Mouse (Mus musculus) left cerebral cortex, adult 18-20 months (tissue): ENCODE measurements around the gene Rnf141. TPM values are rescaled to one million over a fixed set of nuclear protein-coding genes. Genes with fewer than 3 reads are reported as not detected.

ENCODE experiments used
- DNase-seq, 2 experiments: peaks; one replicate each; pipeline ENCODE4 v3.0.0; 2021 to 2022; ENCODE audit warnings: low spot score in 2 of 2, mixed read lengths in 1 of 2
- total RNA-seq, 2 experiments: library from RNA; stranded (reverse); gene quantifications; 2 replicates each; pipeline ENCODE4 v1.2.3; 2021

Gene Rnf141
- total RNA-seq, 2 experiments from 2014 or later, result 76.2 to 85.0 TPM

DNA sequence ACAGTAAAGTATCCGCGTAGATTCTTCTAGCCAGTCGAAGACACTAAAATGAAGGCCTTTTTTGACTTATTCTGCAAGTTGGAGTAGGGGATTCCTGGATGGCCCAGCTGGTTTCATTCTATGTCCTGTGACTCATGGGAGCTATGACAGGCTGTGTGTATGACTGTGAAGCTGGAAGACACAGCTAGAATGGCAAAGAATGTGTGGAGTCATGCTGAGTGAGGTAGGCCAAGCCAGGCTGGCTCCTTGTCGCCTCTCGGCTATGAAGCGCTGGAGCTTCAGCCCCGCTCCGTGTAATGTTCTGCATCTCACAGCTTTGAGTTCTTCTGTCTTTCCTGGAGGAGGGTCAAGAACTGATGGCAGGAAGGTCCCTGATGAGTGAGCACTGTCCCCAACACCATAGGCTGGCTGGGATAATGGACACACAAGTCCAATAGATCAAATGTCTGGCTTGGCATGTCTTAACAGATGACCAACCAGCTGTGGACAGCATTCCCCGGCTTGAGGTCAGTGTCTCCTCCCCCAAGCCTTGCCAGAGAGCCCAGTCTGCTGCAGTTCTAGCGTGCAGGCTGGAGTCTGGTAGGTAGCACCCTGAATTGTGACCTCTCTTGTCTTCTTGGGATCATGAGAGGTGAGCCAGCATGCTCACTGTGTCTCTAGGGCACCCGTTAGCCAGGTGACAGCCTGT lies 46.4 kb downstream of the Rnf141 start:
- no peak for DNase-seq

DNA sequence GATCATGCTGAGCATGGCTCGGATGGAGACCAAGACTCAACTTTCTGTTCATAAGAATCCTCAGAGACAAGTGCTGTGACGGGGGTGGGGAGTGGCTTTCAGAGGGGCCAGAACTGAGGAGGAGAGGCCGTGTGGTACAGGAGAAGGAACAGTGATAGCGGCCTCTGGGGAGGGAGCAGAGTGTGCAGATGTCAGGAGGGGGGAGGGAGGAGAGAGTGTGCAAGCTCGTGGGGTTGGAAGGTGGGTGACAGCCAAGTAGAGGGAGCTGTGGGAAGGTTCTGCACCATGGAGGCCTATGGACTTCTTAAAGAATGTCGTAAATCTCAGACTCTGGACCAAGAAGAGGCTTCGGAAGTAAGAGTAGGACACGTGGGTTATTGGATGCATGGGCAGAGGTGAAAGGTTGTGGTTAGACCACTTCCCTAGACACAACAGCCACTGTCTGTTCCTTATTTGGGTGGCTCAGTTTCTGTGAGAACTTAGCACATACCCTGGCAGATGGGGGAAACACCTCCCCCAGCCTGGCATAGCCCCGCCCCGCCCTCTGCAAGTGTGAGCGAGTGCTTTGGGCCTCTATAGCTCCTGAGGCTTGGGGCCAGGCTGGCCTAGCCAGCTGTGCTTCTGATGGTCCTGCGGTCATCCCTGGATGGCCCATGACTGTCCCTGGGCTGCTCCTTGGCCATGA lies 47.7 kb downstream of the Rnf141 start:
- no peak for DNase-seq

GRCm38 (mm10) chr7:110794722-110795121 lies 49.5 kb downstream of the Rnf141 start:
- no peak for DNase-seq

- no peak for DNase-seq
These were observed 51.4 kb downstream of the Rnf141 start for GRCm38 (mm10) chr7:110792834-110793233.

DNA sequence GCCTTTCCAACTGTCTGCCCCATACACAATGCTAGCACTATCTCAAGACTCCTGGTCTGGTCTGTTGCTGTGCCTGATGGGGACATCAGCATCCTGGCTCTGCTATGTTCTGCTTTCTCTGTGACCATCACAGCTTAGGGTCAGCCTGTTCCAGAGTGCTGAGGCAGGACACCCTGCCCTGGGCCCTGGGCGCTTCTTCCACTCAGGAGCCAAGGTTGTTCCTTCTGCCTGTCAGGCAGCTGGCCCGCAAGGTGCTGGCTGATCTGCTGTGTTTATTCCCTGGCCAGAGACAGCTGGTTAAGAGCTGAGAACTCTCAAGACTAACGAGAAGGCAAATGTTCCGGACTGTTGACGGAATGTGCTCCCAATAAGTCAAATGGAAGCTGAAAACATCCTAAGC lies 52.1 kb downstream of the Rnf141 start:
- DNase-seq, result no peak

GRCm38 (mm10) chr7:110790878-110791277 lies 53.4 kb downstream of the Rnf141 start:
- DNase-seq, result no peak

- DNase-seq, result no peak
These were observed 56.9 kb downstream of the Rnf141 start for GRCm38 (mm10) chr7:110787310-110787709.

GRCm38 (mm10) chr7:110785741-110786146 lies 58.5 kb downstream of the Rnf141 start:
- no peak for DNase-seq

DNA sequence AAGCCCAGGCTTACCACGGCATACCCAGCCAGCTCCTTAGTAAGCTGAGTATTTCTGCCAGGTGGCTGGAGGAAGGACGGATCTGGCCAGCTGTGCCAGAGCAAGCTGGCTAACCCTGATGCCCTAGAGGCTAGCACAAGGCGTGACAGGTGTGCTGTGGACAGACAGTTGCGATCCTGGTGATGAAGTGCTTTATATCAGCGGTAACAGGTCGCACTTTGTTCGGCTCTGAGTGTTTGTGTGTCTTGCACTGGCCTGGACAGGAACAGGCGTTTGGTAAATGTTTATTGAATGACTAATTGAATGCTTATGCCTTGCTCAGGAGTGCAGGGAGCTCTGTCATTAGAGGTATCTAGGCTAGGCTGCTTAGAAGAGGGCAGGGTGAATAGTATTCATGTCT lies 59.3 kb downstream of the Rnf141 start:
- no peak for DNase-seq

DNA sequence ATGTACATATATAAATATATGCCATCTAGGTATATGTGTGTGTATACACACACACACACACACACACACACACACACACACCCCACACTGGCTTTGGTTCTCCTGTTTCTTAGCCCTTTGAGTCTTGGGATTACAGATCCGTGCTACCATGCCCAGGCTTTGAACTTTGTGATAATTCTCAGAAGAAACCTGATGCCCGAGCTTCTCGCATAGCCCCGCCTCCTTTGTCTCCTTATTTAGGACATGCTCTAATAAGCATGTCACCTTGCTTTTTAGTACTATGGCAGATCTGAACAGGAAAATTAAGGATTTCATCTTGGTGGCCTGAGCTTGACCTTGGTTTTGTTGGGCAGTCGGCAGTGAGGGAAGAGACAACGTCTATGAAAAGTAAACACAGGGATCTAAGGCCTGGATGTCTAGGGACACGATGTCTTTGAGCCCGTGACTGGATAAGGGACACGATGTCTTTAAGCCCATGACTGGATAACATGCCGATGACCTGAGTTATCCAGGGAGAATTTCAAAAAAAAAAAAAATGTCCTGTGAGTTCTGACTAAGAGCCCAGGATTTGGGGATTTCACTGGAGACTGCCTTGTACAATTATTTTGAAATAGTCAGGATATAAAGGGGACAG lies 61.3 kb downstream of the Rnf141 start:
- DNase-seq, result no peak

GRCm38 (mm10) chr7:110782135-110782534 lies 62.1 kb downstream of the Rnf141 start:
- DNase-seq, result no peak

- DNase-seq, result peak; percentile 66 to 79
These were observed 63.0 kb downstream of the Rnf141 start for GRCm38 (mm10) chr7:110781231-110781711.

- DNase-seq, result no peak
These were observed 63.7 kb downstream of the Rnf141 start for GRCm38 (mm10) chr7:110780520-110780919.

DNA sequence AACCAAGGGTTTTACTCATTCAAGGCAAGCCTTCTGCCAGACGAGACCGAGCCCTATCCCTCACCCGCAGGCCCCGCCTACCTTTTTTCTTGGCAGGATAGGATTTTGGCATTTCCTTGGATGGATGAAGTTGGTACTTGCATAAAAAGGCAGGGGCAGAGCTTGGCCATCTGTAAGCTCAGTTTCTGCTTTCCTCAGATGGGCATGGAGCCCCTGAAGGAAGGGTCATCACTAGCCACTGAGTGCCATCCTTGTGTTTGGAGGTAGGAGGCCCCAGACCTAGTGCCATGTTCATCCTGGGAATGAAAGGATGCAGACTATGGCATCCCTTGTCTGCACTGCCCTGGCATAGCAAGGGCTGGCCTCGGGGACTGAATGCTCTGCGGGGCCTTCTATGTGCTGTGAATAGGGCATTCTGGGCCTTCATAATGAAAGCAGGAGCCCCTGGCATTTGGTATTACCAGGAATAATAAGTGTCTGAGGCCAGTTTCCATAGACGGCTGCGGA lies 64.6 kb downstream of the Rnf141 start:
- DNase-seq, result peak in 1 of 2 experiments; percentile 38

DNA sequence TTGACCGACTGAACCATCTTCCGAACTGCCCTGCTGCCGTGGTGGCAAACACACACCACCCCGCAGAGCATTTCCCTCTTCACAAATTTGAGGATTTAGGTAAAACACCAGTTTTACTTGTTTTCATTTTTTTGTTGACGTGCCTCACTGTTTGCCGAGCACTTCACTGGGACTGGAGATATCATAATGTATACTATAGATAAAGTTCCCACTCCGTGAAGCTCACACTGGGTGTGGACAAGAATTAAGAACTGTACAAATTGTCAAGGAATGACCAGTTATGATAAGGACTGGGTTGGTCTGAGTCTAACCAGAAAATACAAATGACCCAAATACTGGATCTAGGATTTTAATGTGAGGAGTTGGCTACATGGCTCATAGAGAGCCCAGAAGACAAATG lies 65.3 kb downstream of the Rnf141 start:
- no peak for DNase-seq

GRCm38 (mm10) chr7:110777146-110778001 lies 66.9 kb downstream of the Rnf141 start:
- DNase-seq, result no peak

GRCm38 (mm10) chr7:110774674-110775073 lies 69.6 kb downstream of the Rnf141 start:
- DNase-seq, result no peak

- DNase-seq, result no peak
These were observed 70.2 kb downstream of the Rnf141 start for GRCm38 (mm10) chr7:110774077-110774476.

- DNase-seq, result peak; percentile 33 to 55
These were observed 70.9 kb downstream of the Rnf141 start for GRCm38 (mm10) chr7:110773204-110774002.

- no peak for DNase-seq
These were observed 71.9 kb downstream of the Rnf141 start for GRCm38 (mm10) chr7:110772343-110772742.
